Mouse (Mus musculus): ENCODE data around the gene Tcea2. TPM values are rescaled to one million over a fixed set of nuclear protein-coding genes. Genes with fewer than 3 reads are reported as not detected.

Gene Tcea2
- total RNA-seq (2021) (1 to 10 TPM; 6.6 to 7.8 TPM), polyA plus RNA-seq (2012; rRNA removed) (10.1 and 10.6 TPM in 2 replicates)
- long read RNA-seq, partial matches to known transcripts, result 0 of 2 reads
- long read RNA-seq, other reads (novel, unspliced or antisense), result 0 of 2 reads

GRCm38 (mm10) chr2:181679951-181680715, at the start of gene Tcea2:
Gene Tcea2 (plus strand): TSS chr2:181680310.
- peak; percentile 85 for DNase-seq

- DNase-seq, result no peak
Observed at GRCm38 (mm10) chr2:181632624-181633023, 47.5 kb upstream of the Tcea2 start.

- no peak for DNase-seq
Observed at GRCm38 (mm10) chr2:181635865-181636264, 44.2 kb upstream of the Tcea2 start.

- peak; percentile 51 for DNase-seq
Observed at GRCm38 (mm10) chr2:181644361-181644760, 35.7 kb upstream of the Tcea2 start.

GRCm38 (mm10) chr2:181645666-181646065, 34.4 kb upstream of the Tcea2 start:
- no peak for DNase-seq

GRCm38 (mm10) chr2:181646626-181647472, 33.3 kb upstream of the Tcea2 start:
- no peak for DNase-seq

GRCm38 (mm10) chr2:181648926-181649325, 31.2 kb upstream of the Tcea2 start:
- no peak for DNase-seq

GRCm38 (mm10) chr2:181653065-181653464, 27.0 kb upstream of the Tcea2 start:
- DNase-seq, result no peak

GRCm38 (mm10) chr2:181653523-181653922, 26.6 kb upstream of the Tcea2 start:
- no peak for DNase-seq

- no peak for DNase-seq
Observed at GRCm38 (mm10) chr2:181656734-181657133, 23.4 kb upstream of the Tcea2 start, which contains the start of gene Gm29797. Gene Gm29797 (plus strand): TSS chr2:181657034.

GRCm38 (mm10) chr2:181657441-181657840, 22.7 kb upstream of the Tcea2 start:
- no peak for DNase-seq

- DNase-seq, result no peak
Observed at GRCm38 (mm10) chr2:181658528-181658927, 21.6 kb upstream of the Tcea2 start.

- peak; percentile 80 for DNase-seq
Observed at GRCm38 (mm10) chr2:181658930-181659555, 21.1 kb upstream of the Tcea2 start.

GRCm38 (mm10) chr2:181659609-181660055, 20.5 kb upstream of the Tcea2 start:
- peak; percentile 90 for DNase-seq

- no peak for DNase-seq
Observed at GRCm38 (mm10) chr2:181662620-181663297, 17.4 kb upstream of the Tcea2 start.

GRCm38 (mm10) chr2:181663298-181663630, 16.8 kb upstream of the Tcea2 start:
- peak; percentile 83 for DNase-seq

- DNase-seq, result peak; percentile 38
Observed at GRCm38 (mm10) chr2:181670285-181670912, 9.7 kb upstream of the Tcea2 start.

GRCm38 (mm10) chr2:181670913-181671311, 9.2 kb upstream of the Tcea2 start:
- no peak for DNase-seq

- peak; percentile 80 for DNase-seq
Observed at GRCm38 (mm10) chr2:181671326-181671725, 8.8 kb upstream of the Tcea2 start, which contains the start of gene Sox18. Gene Sox18 (minus strand): TSS chr2:181671640.

GRCm38 (mm10) chr2:181671984-181672383, 8.1 kb upstream of the Tcea2 start:
- no peak for DNase-seq

GRCm38 (mm10) chr2:181673501-181673900, 6.6 kb upstream of the Tcea2 start:
- peak; percentile 64 for DNase-seq
